Mouse (Mus musculus) embryo, embryonic 10 days (tissue): ENCODE results near the gene Pacrg.

Experiments used
- DNase-seq: peaks from one replicate; pipeline ENCODE4 v3.0.0-alpha.2; 2015; ENCODE audit warnings: low spot score

Gene Pacrg

GRCm38 (mm10) chr17:10740083-10740482, 100.0 kb downstream of the Pacrg start:
- DNase-seq, result no peak

GRCm38 (mm10) chr17:10737966-10738365, 102.1 kb downstream of the Pacrg start:
- DNase-seq, result no peak

DNA sequence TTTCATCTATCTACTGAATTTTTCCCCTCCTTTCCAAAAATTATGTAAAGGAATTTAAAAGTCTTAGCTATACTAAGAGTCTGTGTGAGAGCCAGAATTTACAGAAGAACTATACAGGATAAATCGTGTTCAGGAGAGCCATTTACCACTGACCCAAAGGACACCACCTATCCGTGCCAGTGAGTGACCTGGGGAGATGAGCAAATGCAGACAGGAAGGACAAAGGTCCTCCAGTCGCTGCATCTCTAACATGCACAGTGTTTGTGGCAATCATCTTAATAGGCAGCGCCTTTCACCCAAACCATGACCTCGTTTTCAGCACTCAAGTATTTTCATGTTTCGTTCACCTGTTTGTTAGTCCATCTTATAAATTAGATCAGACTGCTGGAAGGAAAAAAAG, 105.4 kb downstream of the Pacrg start:
- no peak for DNase-seq

- no peak for DNase-seq
These were observed 107.6 kb downstream of the Pacrg start for GRCm38 (mm10) chr17:10732303-10733048.

DNA sequence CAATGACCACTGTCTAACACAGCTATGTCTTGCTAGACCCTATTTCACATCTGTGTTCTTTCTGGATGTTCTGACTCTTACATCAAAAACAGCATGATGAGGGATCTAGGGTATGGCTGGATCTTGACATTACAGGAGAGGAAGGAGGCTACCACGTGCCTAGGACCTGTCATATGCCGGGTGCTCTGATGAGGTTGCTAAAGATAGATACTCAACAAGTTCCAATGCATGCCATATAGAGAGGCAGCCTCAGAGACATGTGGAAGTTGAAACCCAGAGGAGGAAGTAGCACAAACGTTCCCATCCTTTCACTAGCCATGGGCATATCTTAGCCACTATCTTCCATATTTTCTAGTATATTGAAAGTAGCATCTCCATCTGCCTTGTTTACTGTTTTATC, 115.3 kb downstream of the Pacrg start:
- DNase-seq, result no peak

- no peak for DNase-seq
These were observed 118.5 kb downstream of the Pacrg start for GRCm38 (mm10) chr17:10721562-10721961.

DNA sequence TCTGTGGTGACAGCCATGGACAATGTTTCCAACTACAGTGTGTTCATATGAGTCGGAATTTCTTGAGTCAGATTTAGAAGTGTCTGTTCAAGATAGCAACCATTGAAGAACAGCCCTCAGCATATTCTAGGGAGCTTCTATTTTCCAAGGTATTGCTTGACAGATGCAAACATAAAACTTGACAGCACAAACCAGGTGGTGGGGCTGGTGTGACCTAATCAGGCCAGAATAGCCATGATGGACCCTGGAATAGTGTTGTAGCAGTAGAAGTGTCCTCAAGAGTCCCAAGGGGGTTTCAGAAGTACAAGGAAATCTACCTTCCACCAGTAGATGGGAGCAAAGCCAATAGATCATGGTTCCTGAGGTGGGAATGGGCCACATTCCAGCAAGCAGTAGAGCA, 123.0 kb downstream of the Pacrg start:
- DNase-seq, result no peak

DNA sequence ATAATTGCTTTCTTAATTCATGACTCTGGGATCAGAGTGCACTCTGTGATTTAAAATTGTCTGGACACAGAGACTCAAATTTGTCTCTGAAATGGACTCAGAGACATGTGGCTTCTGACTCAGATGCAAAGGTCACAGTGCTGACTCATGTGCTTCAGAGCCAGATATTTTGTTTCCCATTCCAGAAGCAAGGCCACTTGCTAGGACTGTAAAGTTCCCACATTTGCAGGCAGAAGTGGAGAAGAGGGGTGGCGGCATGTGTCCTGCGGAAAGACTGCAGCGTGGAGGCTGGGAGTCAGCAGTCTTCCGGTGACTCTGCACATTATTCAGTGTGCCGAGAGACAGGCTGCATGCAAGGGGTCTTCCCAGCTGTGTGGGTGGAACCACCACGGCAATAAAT, 137.3 kb downstream of the Pacrg start:
- no peak for DNase-seq

DNA sequence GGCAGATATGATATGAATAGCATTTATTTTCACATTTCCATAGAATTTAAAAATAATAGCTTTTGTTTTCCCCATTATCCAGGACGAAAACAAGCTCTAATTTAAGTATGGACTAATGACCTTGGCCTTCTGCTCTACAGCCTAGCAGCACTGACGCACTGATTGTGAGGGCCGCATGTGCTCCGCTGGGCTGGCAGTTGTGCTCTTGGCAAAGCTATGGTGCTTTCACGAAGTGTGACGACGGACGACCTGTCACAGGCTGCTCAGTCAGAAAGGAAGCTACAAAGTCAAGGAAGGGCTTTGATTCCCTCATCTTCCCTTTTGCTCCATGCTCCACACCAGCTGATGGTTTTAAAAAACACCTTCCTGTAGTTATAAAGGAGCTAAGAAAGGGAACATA, 142.1 kb downstream of the Pacrg start:
- DNase-seq, result peak; percentile 47

DNA sequence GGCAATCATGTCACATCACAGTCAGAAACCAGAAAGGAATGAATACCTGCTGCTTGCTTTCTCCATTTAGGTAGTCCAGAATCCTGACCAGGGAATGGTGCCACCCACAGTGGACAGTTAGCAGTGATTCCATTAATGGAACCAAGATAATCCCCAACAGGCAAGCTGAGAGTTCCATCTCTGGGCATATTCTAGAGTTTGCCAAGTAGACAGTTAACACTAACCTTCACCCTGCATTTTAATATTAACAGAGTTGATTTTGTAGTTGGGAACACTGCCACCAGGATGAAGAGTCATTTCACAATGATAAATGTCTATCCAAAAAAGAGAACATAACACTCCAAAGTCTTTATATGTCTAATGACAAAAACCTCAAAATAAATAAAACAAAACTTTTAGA, 144.7 kb downstream of the Pacrg start:
- DNase-seq, result no peak

DNA sequence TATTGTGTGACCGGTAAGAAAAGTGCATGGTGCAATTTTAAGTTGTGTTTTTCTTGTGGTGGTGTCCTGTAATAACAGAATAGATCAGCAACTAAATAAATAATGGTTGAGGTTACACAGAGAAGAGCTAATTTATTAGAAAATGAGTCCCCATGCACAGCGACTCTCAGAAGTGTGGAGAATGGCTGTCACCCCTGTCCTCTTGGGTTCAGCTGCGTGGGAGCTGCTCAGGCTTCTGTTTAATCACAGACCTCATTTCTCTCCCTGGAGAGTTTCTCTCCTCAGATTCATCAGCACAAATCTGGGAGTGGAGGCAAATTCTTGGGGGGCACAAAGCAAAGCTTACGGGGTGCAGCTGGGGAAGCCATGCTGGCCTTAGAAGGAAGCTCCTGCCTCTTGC, 163.0 kb downstream of the Pacrg start:
- DNase-seq, result no peak

DNA sequence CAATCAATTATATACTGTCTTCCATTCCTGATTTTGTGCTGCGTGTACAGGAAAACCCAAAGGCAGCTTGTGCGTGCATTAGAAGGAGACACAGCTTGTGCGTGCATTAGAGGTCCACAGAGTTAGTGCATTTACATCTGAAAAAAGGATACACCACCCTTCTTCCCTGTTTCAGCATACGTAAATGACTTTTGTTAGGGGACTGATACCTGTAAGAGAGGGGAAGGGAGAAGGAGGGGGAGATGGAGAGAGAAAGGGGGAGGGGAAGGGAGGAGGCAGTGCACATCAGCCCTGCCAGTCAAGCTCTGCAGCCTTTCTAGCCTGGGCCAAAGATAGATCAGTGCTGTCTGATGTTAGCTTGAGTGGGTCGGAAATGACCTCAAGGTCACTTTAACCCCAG, 164.6 kb downstream of the Pacrg start:
- DNase-seq, result no peak

- DNase-seq, result no peak
These were observed 165.1 kb downstream of the Pacrg start for GRCm38 (mm10) chr17:10675048-10675447.

DNA sequence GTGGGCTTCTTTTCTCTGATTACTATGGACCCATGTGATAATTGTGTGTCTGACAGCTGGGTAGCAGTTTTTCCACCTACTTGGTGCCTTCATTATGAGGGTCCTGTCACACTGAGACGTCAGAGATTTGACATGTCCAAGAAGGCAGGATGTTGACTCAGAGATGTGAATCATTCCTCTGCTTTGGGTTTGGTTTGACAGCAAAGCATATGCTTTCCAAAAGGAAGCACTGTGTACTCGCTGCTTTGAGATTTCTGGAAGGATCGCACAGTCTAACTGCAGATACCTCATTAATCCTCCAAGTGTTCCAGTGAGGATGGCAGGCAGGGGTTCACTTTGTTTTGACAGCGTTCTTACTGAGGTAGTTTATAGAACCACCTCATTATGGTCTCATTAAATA, 178.8 kb downstream of the Pacrg start:
- DNase-seq, result no peak

GRCm38 (mm10) chr17:10643604-10644003, 196.5 kb downstream of the Pacrg start:
- DNase-seq, result no peak

GRCm38 (mm10) chr17:10639816-10640215, 200.3 kb downstream of the Pacrg start:
- no peak for DNase-seq

DNA sequence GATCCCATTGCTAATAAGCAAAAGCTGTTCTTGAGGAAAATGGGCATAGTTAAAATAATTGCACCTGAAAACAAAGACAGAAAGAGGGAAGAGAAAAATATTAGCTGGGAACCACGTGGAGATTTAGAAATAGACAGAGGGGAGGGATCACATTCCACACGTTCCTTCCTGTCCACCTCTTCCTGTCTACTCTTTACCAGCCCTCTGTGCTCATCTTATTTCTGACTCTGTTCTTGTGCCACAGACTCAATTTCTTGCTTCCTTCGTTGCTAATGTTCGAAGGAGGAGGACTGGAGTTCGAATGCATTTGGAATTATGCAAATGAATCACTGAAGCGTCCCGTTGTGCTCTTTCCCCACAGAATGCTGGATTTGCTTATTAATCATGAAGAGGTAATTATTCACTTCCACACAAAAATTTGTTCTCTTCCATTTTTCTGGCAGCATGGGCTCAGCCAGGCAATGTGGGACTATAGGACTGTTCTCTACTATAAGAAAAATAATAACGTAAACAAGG, 204.1 kb downstream of the Pacrg start:
- DNase-seq, result no peak

DNA sequence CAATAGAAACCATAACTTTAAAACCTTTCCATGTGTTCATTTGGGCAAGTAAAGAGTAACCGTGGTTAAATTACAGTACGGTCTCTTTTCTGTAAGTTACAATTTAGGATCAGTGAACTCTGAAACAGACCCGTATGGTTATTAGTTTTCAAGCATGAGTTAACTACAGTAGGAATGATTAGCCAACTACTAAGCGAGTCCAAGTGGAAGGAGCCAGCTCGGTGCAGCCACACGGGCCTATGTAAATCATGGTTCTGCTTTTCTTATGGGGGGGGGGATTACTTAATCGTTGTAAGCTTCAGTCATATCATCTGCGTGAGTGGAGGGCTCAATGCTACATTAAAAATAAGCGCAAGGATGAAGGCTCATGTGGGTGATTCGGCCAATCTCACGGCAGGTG, 204.6 kb downstream of the Pacrg start:
- no peak for DNase-seq

- DNase-seq, result no peak
These were observed 205.1 kb downstream of the Pacrg start for GRCm38 (mm10) chr17:10635046-10635445.

- DNase-seq, result no peak
These were observed 206.3 kb downstream of the Pacrg start for GRCm38 (mm10) chr17:10633769-10634168.

GRCm38 (mm10) chr17:10628240-10628639, 211.9 kb downstream of the Pacrg start:
- DNase-seq, result no peak

DNA sequence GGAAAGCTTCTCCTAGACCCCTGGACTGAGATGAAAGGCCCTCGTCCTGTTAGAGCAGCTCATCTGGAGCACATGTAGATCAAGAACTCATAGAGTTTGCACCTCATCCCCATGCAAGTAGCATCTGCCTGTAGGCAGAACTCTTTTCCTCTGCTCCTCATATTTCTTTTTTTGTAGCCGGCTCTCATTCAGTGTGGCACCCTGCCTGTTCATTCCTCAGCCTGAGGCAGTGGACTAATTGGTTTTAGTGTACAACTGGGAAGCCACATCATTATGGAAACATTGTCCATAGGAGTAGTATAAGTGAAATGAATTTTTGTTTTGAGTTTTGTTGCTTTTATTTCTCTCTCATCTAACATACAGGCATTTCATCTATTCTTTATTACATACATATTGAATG, 212.6 kb downstream of the Pacrg start:
- DNase-seq, result no peak

DNA sequence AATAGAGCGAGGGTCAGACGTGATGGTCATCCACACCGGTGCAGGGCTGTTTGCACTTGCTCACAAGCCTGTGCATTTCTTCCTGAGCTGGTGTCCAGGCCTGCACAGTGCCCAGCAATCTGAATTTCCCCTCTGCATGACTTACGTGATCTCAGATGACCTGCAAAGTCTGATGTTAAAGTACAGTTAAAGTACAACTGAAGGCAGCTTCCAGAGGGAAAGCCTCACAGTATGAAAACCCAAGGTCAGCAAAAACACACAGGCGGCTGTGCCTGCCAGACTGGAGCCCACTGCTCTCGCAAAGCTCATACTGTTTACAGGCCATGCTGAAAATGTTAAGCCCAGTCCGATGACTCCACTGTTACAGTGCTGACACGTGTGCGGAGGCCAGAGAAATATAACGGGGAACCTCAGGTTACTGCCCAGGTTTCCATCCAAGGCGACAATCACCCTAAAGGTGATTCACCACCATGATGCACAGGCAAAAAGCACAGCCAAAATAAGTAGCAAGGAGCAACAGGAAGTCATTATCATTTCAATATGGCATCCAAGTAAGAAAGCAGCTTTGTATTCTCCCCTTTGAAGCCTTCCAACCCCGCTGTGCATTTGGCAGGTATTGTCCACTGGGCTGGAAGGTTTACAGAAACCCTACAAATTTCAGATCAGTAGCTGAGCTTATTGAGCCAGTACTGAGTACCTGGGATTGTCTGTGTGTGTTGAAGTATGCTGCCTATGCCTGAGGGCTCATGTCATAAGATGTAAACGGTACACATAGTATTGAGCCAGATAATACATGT, 213.6 kb downstream of the Pacrg start:
- no peak for DNase-seq
